Mouse (Mus musculus) stomach, embryonic 15.5 days (tissue): ENCODE measurements at regions not wholly inside any gene's neighbourhood (a gene's known extent, or its start where the extent isn't known, plus 50 kb on each side); places are given as distances from the start of the nearest gene placed in this dataset. TPM values are rescaled to one million over a fixed set of nuclear protein-coding genes. Genes with fewer than 3 reads are reported as not detected.

Experiments
- microRNA-seq: library from miRNA; unstranded; fragments of <30 nt; microRNA quantifications from one replicate; pipeline ENCODE4, GENCODE M21; 2016

Small RNAs in the stretch of these regions (microRNA-seq; reads per million reads assigned to microRNA genes)
- gene Gm24369: not detected
